Mouse (Mus musculus): Measurements from ENCODE around the gene Atf7.

- no peak for TF ChIP-seq CTCF (conservative IDR thresholded peaks at IDR 0.05; ENCODE audit: insufficient read depth, insufficient read length, low read depth, low read length)
- no peak for TF ChIP-seq POLR2A (IDR thresholded peaks at IDR 0.05; ENCODE audit: low read depth, low read length)
Observed at GRCm38 (mm10) chr15:102557580-102557979, 67.7 kb downstream of the Atf7 start.

All from kidney, adult 2 months (tissue).